Mouse (Mus musculus) cerebellum, postnatal 10 days (tissue): ENCODE data around the gene Pip5kl1.

Experiments used
- DNase-seq, 2 experiments: peaks; one replicate each; pipeline ENCODE4 v3.0.0; 2021; ENCODE audit warnings: mixed read lengths in 2 of 2

Gene Pip5kl1

DNA sequence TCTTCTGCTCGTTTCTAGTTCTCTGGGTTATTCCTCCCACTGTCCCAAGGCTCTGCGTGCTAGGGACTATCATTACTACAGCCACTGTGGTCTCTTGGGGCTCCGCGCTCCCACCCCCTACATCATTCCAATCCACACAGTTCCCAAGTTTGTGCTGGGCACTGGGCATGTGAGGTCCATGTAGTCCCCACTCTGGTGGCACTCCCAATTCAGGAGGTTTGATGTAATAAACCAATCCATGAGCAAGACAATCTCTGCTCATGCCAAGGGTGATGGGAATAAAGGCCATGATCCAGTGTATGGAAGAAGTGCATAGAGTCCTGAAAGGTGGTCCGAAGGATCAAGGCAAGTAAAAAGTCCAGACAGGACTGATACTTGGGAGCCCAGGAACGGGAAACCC is at the start of gene Pip5kl1:
Gene Pip5kl1 (plus strand): TSS at position 301 of the 400 bp plus-strand sequence.
- no peak for DNase-seq

DNA sequence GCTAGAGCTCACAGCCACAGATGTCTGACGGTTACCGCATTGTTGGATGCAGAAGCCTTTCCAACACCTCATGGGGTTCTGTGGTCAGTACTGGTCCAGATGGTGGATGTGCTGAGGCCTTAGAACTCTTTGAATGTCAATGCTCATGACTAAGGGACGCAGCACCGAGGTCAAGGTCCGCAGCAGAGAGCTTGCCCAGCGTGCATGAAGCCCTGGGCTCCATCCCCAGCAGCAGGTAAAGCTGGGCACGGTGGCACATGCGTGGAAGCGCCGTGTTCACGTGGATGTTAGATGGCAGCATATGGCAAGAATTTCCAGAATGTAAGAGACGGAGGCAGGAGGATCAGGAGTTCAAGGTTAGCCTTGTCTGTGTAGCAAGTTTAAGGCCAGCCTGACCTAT is 48.8 kb upstream of the Pip5kl1 start:
- no peak for DNase-seq

DNA sequence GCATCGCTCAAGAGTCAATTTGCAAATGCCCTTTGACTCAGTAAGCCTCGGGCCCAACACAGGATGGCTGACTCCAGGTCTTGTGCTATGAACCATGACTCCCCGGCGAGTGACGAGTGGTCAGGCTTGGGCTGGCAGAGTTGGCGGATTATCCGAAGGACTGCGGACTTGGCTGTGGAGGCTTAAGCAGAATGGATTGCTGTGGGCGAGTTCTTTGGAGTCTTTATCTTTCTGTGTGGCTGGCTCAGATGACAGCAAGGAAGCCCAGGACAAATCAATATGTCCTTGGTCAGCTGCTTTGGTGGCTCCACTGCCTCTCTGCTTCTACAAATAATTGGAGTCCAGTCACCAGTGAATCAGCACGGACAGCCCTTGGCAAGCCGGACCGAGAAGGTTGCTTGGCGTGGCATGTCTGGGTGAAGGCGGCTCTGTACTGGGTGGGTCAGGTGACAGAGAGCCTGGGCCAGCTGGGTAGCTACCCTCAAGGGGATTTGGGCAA is 47.1 kb upstream of the Pip5kl1 start:
- no peak for DNase-seq

DNA sequence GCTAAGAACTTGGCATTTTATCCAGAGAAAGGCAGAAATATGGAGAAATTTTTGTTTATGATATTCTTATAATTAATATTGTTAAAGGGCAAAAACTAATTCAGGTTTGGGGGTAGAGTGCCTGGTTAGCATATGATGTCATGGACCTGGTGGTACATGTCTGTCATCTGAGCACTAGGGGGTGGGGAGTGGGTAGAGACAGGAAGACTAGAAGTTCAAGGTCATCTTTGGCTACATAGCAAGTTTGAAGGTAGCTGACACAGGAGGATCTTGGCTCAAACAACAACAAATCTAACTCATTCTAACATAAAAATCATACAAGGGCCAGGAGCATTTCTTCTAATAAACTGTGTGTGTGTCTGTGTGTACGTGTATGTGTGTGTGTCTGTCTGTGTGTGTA is 46.3 kb upstream of the Pip5kl1 start:
- DNase-seq, result no peak

DNA sequence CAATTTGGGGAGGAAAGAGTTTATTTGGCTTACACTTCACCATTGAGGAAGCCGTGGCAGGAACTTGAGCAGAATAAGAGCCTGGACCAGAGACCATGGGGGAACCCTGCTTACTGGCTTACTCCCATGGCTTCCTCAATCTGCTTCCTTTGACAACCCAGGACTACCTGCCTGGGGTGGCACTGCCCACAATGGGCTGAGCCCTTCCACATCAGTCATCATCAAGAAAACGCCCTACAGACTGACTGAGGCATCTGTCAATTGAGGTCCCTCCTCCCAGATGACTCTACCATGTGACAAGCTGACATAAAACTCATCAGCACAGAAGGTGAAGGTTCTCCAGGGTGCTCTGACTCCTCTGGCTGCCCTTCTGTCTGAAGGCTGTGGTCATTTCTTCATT is 44.1 kb upstream of the Pip5kl1 start:
- no peak for DNase-seq

DNA sequence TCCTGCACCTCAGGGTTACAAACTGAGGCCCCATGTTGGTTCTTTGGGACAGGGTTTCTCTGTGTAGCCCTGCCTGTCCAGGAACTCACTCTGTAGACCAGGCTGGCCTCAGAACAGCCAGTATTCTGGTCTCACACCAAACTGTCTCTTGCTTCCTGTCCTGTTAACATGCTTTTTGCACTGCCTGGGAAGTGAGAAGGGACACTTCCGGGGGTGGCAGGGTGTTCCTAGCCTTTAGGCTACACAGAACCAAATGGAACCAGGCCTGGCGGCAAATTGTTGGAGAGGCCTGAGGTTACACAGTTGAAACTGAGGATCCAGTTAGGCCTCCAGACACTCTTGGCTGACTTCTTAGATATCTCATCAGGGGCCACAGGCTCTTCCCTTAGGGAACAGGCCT is 41.4 kb upstream of the Pip5kl1 start:
- DNase-seq, result no peak

DNA sequence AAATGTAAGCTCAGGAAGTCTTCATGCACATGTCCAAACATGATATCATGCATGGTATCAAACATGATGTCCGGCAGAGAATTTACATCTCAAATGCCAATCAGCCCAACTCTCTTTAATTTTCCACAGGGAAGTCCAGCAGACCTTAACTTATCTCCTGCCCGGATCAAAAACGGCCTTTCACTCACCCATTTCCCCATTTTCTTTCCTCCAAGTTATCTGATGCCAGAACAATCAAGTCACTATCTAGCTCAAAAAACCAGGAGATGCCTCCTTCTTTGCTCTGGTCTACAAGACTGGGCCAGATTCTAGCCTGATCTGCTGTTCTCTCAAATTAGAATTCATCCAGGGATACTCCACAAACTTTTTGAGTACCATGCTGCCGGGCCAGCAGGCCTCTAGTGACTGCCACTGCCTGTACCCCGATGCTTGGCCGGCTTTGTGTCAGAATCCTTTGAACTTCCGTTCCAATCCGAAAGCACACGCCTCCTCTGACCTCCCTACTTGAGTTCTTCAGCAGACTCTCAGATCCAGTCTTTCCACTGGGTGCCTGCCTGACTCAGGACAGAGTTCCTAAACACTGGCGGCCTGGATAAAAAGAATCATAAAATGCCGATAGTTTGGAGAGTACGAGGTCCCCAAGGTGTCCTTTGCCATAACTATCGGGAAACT is 40.4 kb upstream of the Pip5kl1 start:
- peak; percentile 45 to 46 for DNase-seq

DNA sequence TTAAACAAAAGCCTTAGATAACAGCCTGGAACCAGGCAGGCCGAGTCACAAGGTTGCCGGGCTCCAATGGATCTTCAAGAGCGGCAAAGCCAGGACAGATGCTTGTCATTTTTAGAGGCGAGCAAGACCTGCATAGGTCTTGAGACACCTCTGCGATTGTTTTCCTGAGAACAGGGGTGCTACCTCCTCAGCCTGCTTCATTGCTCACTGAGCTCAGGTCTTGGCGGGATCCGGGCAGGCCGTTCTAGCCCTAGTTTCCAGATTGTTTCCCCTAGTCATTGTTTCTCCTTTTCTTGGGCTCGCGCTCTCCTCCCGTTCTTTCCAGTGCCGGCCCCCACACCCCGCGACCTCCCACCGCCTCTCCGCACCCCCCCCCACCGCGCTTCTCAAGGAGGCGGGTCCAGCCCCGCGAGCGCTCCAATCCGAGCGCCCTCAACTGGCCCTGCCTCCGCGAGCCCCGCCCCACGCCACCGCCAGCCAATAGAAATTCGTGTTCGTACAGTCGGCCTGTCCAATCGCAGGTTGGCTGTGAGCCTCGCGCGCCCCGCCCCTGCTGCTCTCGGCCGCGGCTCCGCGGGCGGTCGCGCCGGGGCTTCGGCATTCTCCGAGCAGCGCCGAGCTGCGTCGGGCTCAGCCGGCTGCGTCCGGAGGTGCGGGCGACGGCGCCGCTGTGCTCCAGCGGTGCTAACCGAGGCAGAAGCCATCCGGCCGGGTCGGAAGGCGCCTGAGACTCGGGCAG is 39.7 kb upstream of the Pip5kl1 start, which contains the start of gene Fam102a:
Gene Fam102a (plus strand): TSS at position 600 of the 739 bp plus-strand sequence.
- peak; percentile 100 for DNase-seq

DNA sequence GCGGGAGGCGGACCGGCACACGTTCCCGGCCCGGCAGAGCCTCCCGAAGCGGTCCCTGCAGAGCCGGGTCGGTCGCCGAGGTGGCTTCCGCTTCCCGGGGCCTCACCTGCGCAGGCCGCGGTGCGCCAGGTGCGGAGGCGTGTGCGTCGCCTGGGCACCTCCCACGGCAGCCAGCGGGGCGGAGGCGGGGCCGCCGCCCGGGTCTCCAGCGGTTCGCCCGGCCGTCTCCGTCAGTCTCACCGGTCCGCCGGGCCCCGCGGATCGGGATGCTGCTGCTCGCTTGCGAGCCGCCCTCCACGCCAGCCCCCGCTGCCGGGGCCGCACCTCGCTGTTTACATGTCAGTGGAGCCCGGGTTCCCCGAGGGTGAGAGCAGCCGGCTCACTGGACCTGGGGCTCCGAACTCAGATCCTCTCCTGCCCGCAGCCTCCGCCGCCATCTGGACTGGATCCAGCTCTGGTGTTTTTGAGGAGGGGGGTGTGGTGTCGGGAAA is 39.1 kb upstream of the Pip5kl1 start:
- DNase-seq, result peak; percentile 81 to 87

DNA sequence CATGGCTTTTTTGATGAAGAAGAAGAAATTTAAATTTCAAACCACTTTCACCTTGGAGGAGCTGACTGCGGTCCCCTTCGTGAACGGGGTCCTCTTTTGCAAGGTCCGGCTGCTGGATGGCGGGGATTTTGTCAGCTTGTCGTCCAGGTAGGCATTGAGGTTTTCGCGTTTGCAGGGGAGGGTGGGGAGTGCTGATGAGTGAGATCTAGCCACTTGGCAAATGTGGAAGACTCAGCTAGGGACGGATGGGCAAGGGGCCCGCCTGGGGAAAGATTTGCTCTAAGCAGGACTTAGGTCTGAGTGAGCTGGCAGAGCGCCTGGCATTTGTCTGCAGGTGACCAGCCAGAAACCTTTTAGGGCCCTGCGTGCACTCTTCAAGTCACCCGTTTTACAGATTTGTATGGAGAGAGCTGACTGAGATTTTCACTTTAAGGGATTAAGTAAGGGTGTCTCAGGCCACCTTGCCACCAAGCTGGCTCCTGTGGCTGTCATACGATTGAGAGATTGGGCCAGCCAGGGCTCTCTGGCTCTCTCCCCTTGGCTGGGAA is 38.4 kb upstream of the Pip5kl1 start:
- peak; percentile 85 to 89 for DNase-seq

DNA sequence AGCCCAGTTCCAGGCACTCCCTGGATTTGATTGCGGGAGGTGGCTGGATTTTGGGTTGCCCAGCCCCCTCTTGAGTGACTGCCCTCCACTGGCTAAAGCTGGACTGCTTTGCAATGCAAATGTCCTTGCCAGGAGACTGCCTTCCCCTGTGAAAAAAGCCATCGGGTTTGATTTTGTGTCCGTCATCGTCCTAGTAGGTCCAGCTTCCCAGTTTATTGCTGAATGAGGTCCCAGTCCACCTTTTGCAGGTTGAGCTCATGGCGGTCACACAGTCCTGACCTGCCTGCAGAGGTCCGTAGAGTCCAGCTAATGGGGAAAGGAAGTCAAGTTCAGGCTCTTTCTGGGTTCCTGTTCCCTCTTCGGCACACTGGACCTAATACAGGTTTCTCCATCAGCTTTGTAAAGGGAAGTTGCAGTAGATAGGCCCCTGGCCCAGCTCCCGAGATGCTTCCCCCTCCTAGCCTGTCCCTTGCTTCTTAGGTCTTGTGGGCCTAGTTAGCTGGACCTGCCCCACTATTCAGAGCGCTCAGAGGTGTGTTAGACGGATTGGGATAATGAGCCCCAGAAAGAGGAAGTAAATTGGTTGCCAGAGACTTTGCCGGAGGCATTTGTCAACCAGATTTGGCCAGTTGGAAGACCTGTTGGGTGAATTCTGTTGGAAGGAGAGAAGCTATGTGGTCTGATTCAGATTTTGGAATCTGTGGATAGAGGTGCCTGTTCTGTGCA is 37.8 kb upstream of the Pip5kl1 start:
- peak; percentile 74 to 79 for DNase-seq

DNA sequence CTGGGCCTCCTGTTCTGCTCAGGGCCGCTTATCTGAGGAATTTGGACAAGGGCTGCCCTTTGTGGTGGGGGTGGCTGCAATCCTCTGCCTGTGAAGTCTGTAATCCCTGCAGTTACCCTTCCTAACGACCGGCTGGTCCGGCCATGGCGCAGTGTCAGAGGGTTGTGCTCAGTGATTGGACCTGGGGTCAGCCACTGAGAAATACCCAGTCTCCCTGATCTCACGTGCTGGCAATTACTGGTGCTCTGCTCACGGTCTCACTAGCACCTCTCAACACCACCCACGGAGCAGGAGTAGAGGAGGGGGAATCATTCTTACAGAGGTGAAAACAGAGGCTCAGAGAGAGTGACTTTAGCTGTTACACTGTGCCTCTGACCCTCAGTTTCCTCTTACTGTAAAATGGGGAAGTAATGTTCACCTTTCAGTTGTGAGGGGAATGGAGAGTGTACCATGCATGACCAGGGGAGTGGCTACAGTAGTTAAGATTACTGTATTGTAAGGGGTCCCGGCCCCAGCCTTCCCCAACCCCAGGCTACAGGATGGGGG is 37.2 kb upstream of the Pip5kl1 start:
- peak; percentile 54 to 61 for DNase-seq

DNA sequence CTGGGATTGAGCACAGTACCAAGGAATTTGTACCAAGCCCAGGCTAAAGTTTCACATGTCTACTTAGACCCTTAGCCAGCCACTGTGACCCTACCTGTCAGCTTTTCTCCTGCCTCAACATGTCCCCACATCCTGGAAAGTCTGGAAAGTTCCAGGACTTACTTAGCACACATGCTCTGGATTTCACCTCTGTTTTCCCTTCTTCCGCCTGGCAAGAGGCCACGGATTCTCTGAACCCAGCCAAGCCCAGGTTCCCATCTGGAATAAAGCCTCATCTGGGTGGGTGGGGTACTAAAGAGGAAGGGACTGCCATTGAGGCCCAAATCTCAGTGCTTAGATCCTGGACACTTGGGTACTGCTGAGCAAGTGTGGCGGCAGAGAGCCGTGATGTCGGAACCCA is 36.7 kb upstream of the Pip5kl1 start:
- peak in 1 of 2 experiments; percentile 32 for DNase-seq

DNA sequence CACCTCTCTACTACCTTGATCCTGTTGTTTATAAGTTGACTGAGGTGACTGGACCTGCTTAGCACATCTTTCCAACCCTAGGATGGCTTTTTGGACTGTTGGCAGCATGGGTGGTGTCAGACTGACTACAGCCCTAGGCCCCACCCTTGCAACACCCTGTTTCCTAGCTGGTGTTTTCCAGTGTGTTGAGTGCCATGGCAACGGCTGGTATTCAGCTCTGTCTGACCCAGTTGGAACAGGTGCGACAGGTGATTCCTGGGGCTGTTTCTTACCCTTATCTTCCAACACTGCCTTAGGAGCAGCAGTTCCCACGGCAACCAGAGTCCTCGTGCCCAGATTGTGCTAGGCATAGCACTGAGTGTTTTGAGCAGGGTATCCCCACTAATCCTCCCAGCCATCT is 36.1 kb upstream of the Pip5kl1 start:
- peak; percentile 40 to 48 for DNase-seq

DNA sequence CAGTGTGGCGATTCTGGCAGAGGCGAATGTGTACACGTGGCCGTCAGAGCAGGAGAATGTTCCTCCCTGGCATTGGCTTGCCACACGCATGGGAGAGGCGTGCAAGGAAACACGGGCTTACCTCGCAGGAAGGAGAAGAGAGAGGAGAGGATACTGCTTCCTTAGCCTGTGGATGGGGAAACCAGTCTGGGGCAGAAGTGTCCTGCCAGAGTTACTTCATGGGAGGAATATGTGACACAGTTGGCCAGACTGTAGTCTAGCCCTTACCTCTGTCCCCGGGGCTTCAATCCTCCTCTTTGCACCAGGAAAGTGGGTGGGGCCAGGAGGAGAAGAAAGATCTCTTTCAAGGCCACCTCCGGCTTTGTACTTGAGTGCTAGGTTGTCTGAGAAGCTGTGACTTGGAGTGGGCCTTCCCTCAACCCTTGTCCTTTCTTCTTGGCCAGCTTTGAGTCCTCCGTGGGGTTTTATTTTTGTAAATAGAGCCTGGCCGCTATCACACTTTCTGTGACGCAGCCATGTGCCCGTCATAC is 35.1 kb upstream of the Pip5kl1 start:
- DNase-seq, result no peak

DNA sequence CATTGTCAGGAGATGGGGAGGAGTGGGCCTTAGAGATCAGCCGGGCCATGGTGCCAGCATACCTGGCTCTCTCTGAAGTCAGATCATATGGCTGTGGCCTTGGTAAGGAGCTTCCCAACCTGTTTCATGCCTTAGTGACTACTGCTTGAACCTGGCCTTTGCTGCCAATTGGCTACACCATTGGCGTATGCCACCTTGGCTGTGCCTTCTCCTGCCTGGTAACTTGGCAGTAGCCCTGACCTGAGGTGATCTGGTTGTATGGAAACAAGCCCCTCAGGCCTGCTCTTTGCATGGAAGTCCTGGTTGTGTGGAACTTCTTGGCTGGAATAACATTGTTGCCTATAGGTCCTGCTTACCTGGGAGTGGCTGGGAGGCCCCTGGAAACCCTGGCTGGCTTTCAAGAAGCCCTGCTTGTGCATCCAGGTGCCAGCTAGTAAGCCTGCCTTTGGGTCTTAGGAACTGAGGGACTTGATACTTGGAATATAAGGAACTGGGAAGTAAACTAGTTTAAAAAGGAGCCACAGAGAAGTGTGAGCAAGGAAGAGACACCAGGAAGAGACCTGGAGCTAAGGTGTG is 33.2 kb upstream of the Pip5kl1 start:
- peak; percentile 66 for DNase-seq

DNA sequence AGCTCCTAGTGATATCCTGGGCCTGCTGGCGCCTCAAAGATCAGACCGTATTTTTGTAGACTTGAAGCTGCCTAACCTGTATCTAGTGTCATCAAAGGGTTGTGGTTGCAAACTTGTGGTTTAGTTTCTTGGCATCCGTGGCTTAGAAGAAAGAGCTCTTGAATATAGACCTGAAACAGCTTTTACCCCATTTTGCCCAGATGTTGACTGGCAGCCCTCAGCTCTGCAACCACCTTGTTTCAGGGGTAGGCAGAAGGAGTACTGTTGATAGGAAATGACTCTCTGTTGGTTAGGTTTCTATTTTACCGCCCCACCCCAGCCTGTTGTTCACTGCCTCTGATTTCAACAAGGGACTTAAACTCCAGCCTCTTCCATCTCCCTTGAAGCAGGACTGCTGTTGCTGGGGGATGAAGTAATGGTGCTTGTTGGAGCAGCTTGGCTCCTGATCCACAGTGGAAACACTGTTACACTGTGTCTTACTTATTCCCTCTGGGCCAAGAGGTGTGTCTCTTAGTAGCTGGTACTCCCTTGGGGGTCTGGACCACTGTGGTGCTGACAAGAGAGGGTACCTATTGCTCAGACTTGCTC is 32.5 kb upstream of the Pip5kl1 start:
- DNase-seq, result no peak

DNA sequence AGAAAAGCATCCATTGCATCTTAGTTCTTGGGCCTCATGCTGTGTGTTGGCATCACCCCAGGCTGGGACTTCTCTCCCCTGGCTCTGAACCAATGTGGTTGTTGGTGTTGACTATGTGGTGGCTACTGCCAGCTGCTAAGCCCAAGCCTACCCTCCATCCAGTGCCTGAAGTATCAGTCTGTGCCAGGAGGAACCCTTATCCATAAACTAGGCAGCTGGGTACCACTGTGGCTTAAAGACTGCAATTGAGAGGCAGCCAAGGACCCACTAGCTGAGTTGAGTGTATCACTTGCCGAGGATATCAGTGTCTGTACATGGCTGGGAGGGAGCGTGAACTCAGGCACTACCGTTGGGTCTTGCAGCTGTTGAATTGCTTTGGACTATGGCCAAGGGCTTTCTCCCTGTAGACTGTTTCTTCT is 31.6 kb upstream of the Pip5kl1 start:
- peak; percentile 82 to 85 for DNase-seq

DNA sequence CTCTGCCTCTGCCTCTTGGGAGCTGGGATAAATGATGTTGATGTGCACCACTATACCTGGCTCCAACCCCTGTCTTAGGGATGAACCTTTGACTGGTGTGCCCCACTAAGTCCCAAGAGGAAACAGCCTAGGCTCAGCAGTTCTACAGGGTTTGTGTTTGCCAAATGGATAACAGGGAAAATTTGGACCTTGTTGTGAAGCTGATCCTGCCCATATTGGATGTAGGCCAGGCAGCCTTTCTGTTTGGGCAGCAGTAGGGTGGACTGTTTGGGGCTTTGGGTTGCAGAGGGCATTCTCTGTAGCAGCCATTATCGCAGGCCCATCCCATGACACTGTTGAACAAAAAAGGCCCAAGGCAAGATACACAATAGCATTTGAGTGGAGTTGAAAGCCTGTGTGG is 27.6 kb upstream of the Pip5kl1 start:
- no peak for DNase-seq

DNA sequence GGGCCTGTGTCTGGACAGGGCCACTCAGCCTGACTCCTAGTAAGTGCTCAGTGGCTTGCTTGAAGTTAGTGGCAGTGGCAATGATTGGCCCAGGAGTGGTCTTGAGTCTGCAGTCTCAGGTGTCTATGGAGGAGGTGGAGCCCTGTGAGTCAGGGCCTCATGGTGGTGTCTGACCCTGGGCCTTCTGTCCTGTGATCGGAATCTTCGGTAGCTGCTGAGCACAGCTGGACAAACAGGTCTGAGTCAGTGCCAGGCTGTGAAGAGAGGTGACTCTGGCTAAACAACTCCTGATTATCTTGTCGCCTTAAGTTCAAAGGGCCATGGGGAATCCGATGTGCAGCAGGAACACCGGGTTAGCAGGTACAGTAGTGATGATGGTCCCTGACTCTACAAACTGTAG is 27.2 kb upstream of the Pip5kl1 start:
- DNase-seq, result no peak

DNA sequence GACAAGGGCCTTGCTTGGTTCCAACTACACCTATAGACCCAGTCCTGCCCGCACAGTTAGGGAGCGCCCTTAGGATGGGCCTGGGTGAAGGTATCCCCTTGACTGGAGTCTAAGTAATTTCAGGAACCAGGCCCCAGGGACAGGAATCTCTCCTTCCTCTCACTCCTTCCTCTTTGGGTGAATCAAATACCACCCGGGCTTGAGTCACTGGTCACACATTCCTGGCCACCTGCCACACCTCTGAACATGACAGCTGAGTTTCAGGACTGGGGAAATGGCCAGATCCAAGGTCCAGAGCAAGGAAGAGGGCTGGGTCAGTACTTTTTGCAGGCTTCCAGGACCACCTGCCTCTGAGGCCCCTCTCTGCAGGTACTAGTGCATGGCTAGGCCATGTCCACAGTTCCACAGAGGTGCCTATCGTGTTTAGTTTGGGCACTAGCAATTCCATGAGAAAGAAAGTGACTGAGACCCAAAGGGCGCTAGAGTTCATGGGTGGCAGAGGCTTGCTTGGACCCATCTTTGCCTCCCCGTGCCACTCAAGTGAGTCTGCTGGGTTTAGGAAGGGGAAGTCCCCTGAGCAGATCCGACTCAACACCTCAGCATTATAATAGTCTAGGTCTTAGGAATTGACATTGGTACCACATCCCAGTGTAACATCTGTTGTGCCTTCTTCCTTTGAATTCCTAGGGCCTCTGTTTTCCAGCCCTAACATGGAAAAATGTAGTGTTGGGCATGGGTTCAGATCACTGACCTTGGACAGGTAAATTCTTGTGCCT is 26.4 kb upstream of the Pip5kl1 start:
- DNase-seq, result no peak
